Mouse (Mus musculus): ENCODE results near the gene Galc. TPM values are rescaled to one million over a fixed set of nuclear protein-coding genes. Genes with fewer than 3 reads are reported as not detected.

Galc gene
- polyA plus RNA-seq, 1 experiment from 2014 or later = 2.1 TPM

DNA sequence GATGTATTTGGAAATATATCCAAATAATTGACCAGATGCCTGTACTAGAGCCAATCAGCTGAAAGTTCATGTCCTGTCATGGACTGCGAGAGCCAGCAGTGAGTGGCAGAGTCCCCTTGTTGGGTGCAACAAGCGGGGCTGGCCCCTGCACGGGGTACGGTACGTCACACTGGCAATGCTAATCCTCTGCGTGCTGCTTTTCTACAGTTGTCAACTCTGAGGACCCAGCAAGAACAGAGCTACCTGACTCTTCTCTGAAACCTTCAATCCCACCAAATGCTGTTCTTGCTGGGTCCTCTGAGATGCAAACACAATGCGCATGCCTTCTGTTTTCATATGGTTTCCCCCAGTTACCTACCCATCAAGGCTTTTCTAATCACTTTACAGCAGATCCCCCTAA is 45.9 kb downstream of the Galc start:
- 79% methylated on average over 7 of the region's 7 CpGs for WGBS (ENCODE audit: insufficient replicate concordance)

DNA sequence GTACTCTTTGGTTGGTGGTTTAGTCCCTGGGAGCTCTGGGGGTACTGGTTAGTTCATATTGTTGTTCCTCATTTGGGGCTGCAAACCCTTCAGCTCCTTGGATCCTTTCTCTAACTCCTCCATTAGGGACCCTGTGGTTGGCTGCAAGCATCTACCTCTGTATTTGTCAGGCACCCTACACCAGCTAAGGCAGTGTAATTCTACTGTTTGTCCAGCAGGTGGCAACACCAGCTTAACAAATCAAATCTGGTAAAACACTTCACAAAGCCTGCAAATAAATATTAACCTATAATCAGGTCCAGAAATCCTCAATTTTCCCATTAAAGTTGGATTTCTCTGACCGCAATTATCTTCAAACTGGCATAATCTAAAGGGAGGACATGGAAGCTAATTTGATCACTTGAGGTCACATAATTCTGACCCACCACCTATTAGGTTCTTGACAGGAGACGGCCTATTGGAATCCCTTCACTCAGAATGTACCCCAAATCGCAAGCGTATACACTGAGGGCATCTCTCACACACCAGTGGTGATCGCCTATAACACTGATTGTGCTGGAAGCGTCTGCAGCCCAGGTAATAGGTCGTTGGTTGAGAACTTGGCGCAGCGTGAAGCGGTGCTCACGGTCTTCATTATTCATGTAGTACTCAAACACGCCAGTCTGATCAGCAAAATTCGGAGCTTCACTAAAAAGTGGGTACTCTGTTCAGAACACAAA is 46.6 kb downstream of the Galc start:
- DNase-seq = no peak
- ATAC-seq (ENCODE audit: low read depth) = peak; percentile 47; the same call in 1 of the 2 replicates
- 69% methylated on average over 13 of the region's 13 CpGs for WGBS (ENCODE audit: insufficient replicate concordance)

More for the DNA sequence above, 45.9 kb downstream of the Galc start:
- Histone ChIP-seq H3K27me3 (no peaks in the 10 kb centered on the region), H3K4me3 (replicated peaks) (no peak overlapping the region), H3K9ac (no peak overlapping the region), H3K4me2 (no peak overlapping the region), H3K27ac (no peak overlapping the region), H3K9me3 (replicated peaks) (no peaks in the 10 kb centered on the region), H3K4me1 (replicated peaks) (no peaks in the 10 kb centered on the region), H3K36me3 (no peaks in the 10 kb centered on the region)
- no peak for DNase-seq
- no peak for ATAC-seq (ENCODE audit: low read depth)

DNA sequence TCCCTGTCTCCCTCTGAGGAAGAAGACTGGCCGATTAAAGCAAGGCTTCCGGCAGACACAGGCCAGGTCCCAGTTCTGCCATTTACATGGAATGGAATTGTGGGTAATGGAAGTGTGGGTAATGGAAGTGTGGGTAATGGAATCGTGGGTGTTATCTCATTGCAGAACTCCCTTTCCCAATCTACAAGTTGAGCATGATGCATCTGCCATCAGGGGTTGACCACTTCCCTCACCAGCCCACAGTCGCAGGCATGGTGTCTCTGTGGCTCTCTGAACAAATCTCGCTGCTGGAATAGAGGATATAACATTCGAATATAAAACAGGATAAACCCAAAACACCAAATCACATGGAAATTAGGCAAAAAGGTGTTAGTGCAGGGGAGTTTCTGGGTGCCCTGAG is 48.8 kb downstream of the Galc start:
- no peak overlapping the region for H3K9ac ChIP-seq
- 50% methylated on average over 6 of the region's 6 CpGs for WGBS (ENCODE audit: insufficient replicate concordance)
- DNase-seq = no peak
- no peaks in the 10 kb centered on the region for H3K27me3 ChIP-seq
- no peak overlapping the region for H3K4me3 ChIP-seq (replicated peaks)
- H3K36me3 ChIP-seq = no peaks in the 10 kb centered on the region
- H3K9me3 ChIP-seq (replicated peaks) = no peaks in the 10 kb centered on the region
- no peak for ATAC-seq (ENCODE audit: low read depth)
- H3K4me1 ChIP-seq (replicated peaks) = no peaks in the 10 kb centered on the region
- no peak overlapping the region for H3K27ac ChIP-seq
- H3K4me2 ChIP-seq = no peak overlapping the region

More for the DNA sequence above, 46.6 kb downstream of the Galc start:
- no peak overlapping the region for H3K27ac ChIP-seq
- H3K4me3 ChIP-seq (replicated peaks) = no peak overlapping the region
- no peaks in the 10 kb centered on the region for H3K4me1 ChIP-seq (replicated peaks)
- no peaks in the 10 kb centered on the region for H3K27me3 ChIP-seq
- H3K36me3 ChIP-seq = no peaks in the 10 kb centered on the region
- H3K4me2 ChIP-seq = no peak overlapping the region
- no peak overlapping the region for H3K9ac ChIP-seq
- no peaks in the 10 kb centered on the region for H3K9me3 ChIP-seq (replicated peaks)

DNA sequence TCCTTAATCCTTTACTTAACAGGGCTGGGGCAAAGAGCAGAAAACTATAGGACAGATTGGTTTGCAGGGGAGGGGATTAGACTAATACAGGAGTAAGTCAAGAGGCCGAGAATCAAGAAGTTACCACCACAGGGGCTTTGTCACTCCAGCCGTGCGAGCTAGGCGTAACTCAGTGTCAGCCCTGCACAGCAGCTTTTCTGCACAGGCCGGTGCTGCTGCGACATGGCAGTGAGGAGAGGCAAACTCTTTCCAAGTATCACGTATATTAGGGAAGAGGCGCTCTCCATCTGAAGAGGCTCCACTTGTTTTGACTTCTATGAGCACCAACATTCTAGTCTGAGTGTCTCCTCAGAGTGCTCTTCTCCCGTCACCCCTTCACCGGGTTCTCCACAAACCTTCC is 51.2 kb downstream of the Galc start:
- WGBS (ENCODE audit: insufficient replicate concordance) = 84% methylated on average over 10 of the region's 10 CpGs
- Histone ChIP-seq H3K36me3 (no peaks in the 10 kb centered on the region), H3K4me1 (replicated peaks) (no peaks in the 10 kb centered on the region), H3K9me3 (replicated peaks) (no peaks in the 10 kb centered on the region), H3K27ac (no peak overlapping the region), H3K4me2 (no peak overlapping the region), H3K9ac (no peak overlapping the region), H3K27me3 (no peaks in the 10 kb centered on the region), H3K4me3 (replicated peaks) (no peak overlapping the region)
- ATAC-seq (ENCODE audit: low read depth) = no peak
- DNase-seq = no peak

DNA sequence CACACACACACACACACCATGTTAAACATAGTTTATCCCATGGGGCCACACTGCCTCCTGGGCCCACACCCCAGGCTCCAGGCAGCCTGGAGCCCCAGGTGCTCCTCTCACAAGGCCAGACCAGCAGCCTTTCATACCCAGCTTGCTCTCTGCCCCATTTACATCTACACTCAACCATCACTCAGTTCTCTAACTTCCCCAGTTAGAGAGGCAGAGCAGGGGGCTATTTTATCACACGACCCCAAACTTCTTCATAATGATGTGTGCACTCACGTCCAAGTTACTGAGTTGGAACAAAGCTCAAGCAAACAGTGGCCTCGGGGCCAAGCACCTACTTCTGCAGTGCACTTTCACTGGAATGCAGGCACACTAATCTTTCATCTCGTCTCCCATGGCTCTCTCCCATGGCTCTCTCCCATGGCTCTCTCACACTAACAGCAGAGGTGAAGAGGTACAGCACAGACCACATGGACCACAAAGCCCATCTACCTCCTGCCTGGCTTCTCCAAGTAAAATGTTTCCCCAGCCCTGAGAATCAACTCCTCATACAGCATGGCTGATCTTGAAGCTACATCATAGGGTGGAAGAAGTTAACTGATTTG is 53.7 kb downstream of the Galc start:
- H3K4me2 ChIP-seq = no peak overlapping the region
- WGBS (ENCODE audit: insufficient replicate concordance) = 67% methylated on average over 4 of the region's 4 CpGs
- ATAC-seq (ENCODE audit: low read depth) = no peak

DNA sequence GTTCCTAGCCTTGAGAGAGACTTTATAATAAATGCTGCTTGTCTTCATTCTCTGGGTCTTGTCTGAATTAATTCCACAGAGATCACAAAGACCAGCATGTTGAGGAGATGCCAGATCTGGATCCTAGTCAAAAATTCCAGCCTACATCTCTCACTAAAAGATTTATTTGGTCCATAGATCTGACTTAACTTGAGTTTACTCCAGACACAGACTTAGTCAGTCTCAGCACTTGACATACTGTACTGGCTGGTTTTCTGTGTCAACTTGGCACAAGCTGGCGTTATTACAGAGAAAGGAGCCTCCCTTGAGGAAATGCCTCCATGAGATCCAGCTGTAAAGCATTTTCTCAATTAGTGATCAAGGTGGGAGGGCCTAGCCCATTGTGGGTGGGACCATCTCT is 61.9 kb downstream of the Galc start:
- H3K4me3 ChIP-seq (replicated peaks) = no peak overlapping the region
- H3K36me3 ChIP-seq = no peaks in the 10 kb centered on the region
- H3K27me3 ChIP-seq = no peaks in the 10 kb centered on the region
- no peaks in the 10 kb centered on the region for H3K4me1 ChIP-seq (replicated peaks)
- no peak for DNase-seq
- no peak for ATAC-seq (ENCODE audit: low read depth)
- no peak overlapping the region for H3K4me2 ChIP-seq
- no peak overlapping the region for H3K9ac ChIP-seq
- H3K27ac ChIP-seq = no peak overlapping the region
- WGBS (ENCODE audit: insufficient replicate concordance) = 52% methylated on average over 1 of the region's 1 CpGs
- H3K9me3 ChIP-seq (replicated peaks) = no peaks in the 10 kb centered on the region

More for the DNA sequence above, 53.7 kb downstream of the Galc start:
- Histone ChIP-seq H3K27me3 (no peaks in the 10 kb centered on the region), H3K27ac (no peak overlapping the region), H3K9ac (no peak overlapping the region), H3K4me1 (replicated peaks) (no peaks in the 10 kb centered on the region), H3K9me3 (replicated peaks) (no peaks in the 10 kb centered on the region), H3K4me3 (replicated peaks) (no peak overlapping the region), H3K36me3 (no peaks in the 10 kb centered on the region)
- no peak for DNase-seq

DNA sequence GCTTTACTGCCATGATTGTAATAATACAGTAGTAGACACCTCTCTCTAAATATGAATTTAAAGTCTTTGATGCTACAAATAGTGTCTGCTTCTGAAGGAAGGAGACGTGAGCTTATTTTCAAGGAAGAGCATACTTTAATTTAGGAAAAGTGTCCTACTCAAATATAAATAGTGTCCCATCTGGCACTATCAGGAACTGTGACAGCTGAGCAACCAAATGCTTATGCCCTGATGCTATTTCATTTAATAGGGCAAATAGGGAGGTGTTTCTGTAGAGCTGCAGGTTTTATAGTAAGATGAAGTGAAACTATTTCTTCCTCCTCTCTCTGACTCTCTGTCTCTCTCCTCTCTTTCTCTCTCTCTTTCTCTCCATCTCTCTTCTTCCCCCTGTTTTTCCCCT is 69.1 kb downstream of the Galc start:
- Histone ChIP-seq H3K4me1 (replicated peaks) (no peaks in the 10 kb centered on the region), H3K4me2 (no peak overlapping the region), H3K27me3 (no peaks in the 10 kb centered on the region), H3K9ac (no peak overlapping the region), H3K36me3 (no peaks in the 10 kb centered on the region), H3K4me3 (replicated peaks) (no peak overlapping the region), H3K9me3 (replicated peaks) (no peaks in the 10 kb centered on the region), H3K27ac (no peak overlapping the region)
- DNase-seq (no peak), ATAC-seq (ENCODE audit: low read depth) (no peak)
- 76% methylated on average over 1 of the region's 1 CpGs for WGBS (ENCODE audit: insufficient replicate concordance)

DNA sequence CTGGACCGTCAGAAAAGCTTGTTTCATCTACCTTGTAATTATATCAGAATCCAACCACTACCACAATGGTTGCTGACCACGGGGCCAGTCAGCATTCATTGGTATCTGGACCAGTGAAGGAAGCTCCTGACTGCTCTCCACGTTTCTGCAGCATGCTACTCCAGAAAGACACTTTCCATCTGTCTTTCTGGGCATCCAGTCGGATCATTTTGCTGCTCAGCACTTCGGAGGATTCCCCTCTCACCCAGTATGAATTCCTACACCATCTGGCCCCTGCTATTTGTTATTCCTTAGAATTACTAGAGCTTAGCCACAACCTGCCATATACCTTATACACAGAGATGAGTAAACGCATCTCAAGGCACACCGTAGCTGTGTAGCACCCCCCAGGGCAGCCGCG is 70.2 kb downstream of the Galc start:
- no peak for DNase-seq
- no peak overlapping the region for H3K4me3 ChIP-seq (replicated peaks)
- no peaks in the 10 kb centered on the region for H3K9me3 ChIP-seq (replicated peaks)
- WGBS (ENCODE audit: insufficient replicate concordance) = 63% methylated on average over 9 of the region's 9 CpGs
- no peak overlapping the region for H3K27ac ChIP-seq
- H3K36me3 ChIP-seq = no peaks in the 10 kb centered on the region
- H3K27me3 ChIP-seq = no peaks in the 10 kb centered on the region
- ATAC-seq (ENCODE audit: low read depth) = no peak
- H3K4me2 ChIP-seq = no peak overlapping the region
- no peaks in the 10 kb centered on the region for H3K4me1 ChIP-seq (replicated peaks)
- no peak overlapping the region for H3K9ac ChIP-seq

DNA sequence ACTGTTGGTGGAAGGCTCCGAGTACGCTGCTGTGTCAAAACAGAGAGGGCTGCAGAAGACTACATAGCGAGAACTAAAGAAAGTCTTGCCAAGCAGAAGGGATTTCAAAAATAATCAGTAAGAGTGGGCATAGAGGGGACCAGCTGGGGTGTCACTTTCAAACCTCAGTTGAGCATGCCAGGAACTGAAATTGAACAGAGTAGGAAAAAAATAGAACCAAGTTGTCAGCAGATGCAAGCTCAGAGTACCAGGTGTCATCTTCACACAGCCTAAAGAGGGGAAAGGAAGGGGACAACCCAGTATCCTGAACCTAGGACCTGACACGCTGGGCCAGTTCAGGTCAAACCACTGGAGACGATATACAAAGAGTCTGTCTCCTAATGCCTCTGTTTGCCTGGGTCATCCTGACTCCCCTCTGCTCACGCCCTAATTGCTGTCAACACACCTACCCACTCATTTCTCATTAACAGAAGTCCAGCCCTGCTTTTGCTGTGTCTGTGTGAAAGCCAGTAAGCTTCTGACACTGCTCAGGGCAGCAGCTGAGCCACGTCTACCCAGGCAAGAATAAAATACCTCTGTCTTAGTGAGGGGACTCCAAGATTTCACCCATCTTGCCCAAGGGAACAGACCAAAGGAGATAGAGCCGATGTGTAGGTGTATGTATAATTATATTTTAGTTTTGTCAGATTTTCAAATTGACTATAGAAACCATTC is 71.9 kb downstream of the Galc start:
- Histone ChIP-seq H3K4me1 (replicated peaks) (no peaks in the 10 kb centered on the region), H3K9me3 (replicated peaks) (no peaks in the 10 kb centered on the region), H3K27ac (no peak overlapping the region), H3K27me3 (no peaks in the 10 kb centered on the region), H3K4me3 (replicated peaks) (no peak overlapping the region), H3K36me3 (no peaks in the 10 kb centered on the region), H3K4me2 (no peak overlapping the region), H3K9ac (no peak overlapping the region)
- DNase-seq (no peak), ATAC-seq (ENCODE audit: low read depth) (no peak)
- 58% methylated on average over 8 of the region's 8 CpGs for WGBS (ENCODE audit: insufficient replicate concordance)

DNA sequence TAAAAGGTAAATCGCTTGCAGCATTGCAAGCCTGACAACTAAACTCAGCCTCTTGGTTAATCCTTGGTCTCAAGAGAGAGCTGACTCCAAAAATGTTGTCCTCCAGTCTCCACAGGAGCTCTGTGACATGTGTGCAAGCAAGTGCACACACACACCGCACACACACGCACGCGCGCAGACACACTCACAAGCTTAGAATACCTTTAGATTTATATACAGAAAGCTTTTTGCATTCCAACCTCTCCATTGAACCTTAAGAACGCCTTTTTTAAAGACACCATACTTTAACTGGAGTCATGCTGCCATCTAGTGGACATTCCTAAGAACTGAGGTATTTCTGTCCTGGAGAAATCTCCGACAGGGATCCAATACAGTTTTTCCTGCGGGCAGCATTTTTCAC is 77.5 kb downstream of the Galc start:
- Histone ChIP-seq H3K4me2 (no peak overlapping the region), H3K27me3 (no peaks in the 10 kb centered on the region), H3K4me3 (replicated peaks) (no peak overlapping the region), H3K27ac (no peak overlapping the region), H3K9me3 (replicated peaks) (no peaks in the 10 kb centered on the region), H3K4me1 (replicated peaks) (no peaks in the 10 kb centered on the region), H3K9ac (no peak overlapping the region), H3K36me3 (no peaks in the 10 kb centered on the region)
- DNase-seq = no peak
- ATAC-seq (ENCODE audit: low read depth) = no peak
- WGBS (ENCODE audit: insufficient replicate concordance) = 22% methylated on average over 9 of the region's 9 CpGs

DNA sequence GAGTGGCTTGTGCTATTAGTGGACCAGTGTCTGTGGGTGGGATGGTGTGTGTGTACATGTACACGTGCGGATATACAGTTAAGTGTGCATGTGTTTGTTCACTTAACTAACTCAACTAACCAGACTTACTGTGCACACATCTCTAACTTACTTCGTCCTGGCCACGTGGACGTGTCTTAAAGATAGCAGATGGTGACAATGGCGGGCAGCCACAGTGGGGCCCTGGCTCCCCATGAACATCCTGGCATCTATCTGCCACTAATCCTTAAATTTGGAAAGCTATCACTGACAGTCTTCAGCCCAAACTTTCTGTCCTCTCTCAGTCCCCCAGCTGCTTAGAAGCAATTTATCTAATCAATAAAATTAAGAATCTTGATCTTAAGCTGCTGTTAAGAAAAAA is 78.5 kb downstream of the Galc start:
- no peak for ATAC-seq (ENCODE audit: low read depth)

More for the DNA sequence above, 78.5 kb downstream of the Galc start:
- Histone ChIP-seq H3K4me1 (replicated peaks) (no peaks in the 10 kb centered on the region), H3K27ac (no peak overlapping the region), H3K4me3 (replicated peaks) (no peak overlapping the region), H3K27me3 (no peaks in the 10 kb centered on the region), H3K4me2 (no peak overlapping the region), H3K36me3 (no peaks in the 10 kb centered on the region), H3K9me3 (replicated peaks) (no peaks in the 10 kb centered on the region), H3K9ac (no peak overlapping the region)
- no peak for DNase-seq
- 69% methylated on average over 6 of the region's 6 CpGs for WGBS (ENCODE audit: insufficient replicate concordance)
